Mouse (Mus musculus) liver, embryonic 14.5 days (tissue): ENCODE results near the gene Vamp2. TPM values are rescaled to one million over a fixed set of nuclear protein-coding genes. Genes with fewer than 3 reads are reported as not detected.

Experiments used
- ATAC-seq: fragments of 200-750 bp; cut with Nextera tagmentation; 2 replicates; pipeline ENCODE4 v1.8.0; 2017; ENCODE audit warnings: moderate number of reproducible peaks, mild to moderate bottlenecking, moderate library complexity; ENCODE audit not compliant: insufficient read depth
- DNase-seq, 3 experiments: peaks; one replicate each; pipeline ENCODE4 v3.0.0-alpha.2; 2012 to 2013; ENCODE audit warnings: low read depth in 3 of 3, low spot score in 3 of 3
- H3K27ac ChIP-seq: fragments of 300-500 bp; sonication (generic); 2 replicates; pipeline ENCODE4 v1.5.1; 2014; ENCODE audit warnings: moderate library complexity, mild to moderate bottlenecking, control low read depth, inconsistent platforms
- H3K27me3 ChIP-seq: fragments of 300-500 bp; sonication (generic); 2 replicates; pipeline ENCODE4 v1.6.1; 2014; ENCODE audit warnings: mild to moderate bottlenecking, low read length, moderate library complexity; ENCODE audit not compliant: control insufficient read depth, insufficient read depth
- H3K36me3 ChIP-seq: fragments of 300-500 bp; sonication (generic); replicated peaks from 2 replicates; pipeline ENCODE4 v1.6.1; 2014; ENCODE audit warnings: low read depth; ENCODE audit not compliant: control insufficient read depth, insufficient read depth
- H3K4me1 ChIP-seq, 2 experiments: fragments of 200-500 bp in 1 of 2; fragments of 300-500 bp in 1 of 2; sonication (generic) in 1 of 2; replicated peaks; 2 replicates each; pipeline ENCODE4 v1.6.1; 2012 to 2014; ENCODE audit warnings: antibody characterized with exemption in 1 of 2, inconsistent platforms in 1 of 2, low read length in 1 of 2; ENCODE audit not compliant: control insufficient read depth in 2 of 2, insufficient read depth in 2 of 2
- H3K4me2 ChIP-seq: fragments of 300-500 bp; sonication (generic); 2 replicates; pipeline ENCODE4 v1.6.1; 2014; ENCODE audit warnings: low read depth, mild to moderate bottlenecking, control low read depth, moderate library complexity
- H3K4me3 ChIP-seq, 2 experiments: fragments of 200-500 bp in 1 of 2; fragments of 300-500 bp in 1 of 2; sonication (generic) in 1 of 2; 2 replicates each; pipeline ENCODE4 v1.5.1; 2012 to 2014; ENCODE audit warnings: low read depth in 2 of 2, low read length in 2 of 2, mild to moderate bottlenecking in 2 of 2, control low read depth in 1 of 2, inconsistent platforms in 1 of 2, moderate library complexity in 1 of 2; ENCODE audit not compliant: insufficient read depth in 1 of 2
- H3K9ac ChIP-seq: fragments of 300-500 bp; sonication (generic); replicated peaks from 2 replicates; pipeline ENCODE4 v1.6.1; 2014; ENCODE audit warnings: mild to moderate bottlenecking, control low read depth, moderate library complexity
- H3K9me3 ChIP-seq: fragments of 300-500 bp; sonication (generic); 2 replicates; pipeline ENCODE4 v1.6.1; 2016; ENCODE audit warnings: low read length, mixed read lengths; ENCODE audit not compliant: control insufficient read depth
- CTCF ChIP-seq: IDR thresholded peaks from 2 replicates; pipeline ENCODE4 v1.5.1; 2016; ENCODE audit warnings: antibody characterized with exemption, low read depth, control low read depth
- EP300 ChIP-seq: IDR thresholded peaks from 2 replicates; pipeline ENCODE4 v1.6.1; 2016; ENCODE audit warnings: antibody characterized with exemption, low read depth
- WGBS: fragments of 180-500 bp; shearing (Covaris S2); extraction: QIAGEN DNeasy Blood & Tissue Kit; methylation state at CpG from one replicate; pipeline ENCODE4 v1.1.7; 2014; ENCODE audit not compliant: insufficient replicate concordance; 5-methylcytosine and 5-hydroxymethylcytosine counted together
- polyA plus RNA-seq, 2 experiments: library from polyadenylated mRNA; depleted of rRNA in 1 of 2; stranded (reverse) in 1 of 2; unstranded in 1 of 2; fragments of >200 nt; fragmentation: Nextera tagmentation in 1 of 2; extraction: Ambion mirVana in 1 of 2; gene quantifications; 2 replicates each; pipeline versions ENCODE4 v1.2.1 to v1.2.3; 2012 to 2014

The Vamp2 gene
- polyA plus RNA-seq (2012; rRNA removed), result 23.0 and 23.1 TPM in 2 replicates
- polyA plus RNA-seq (2014; fragmentation: Nextera tagmentation; extraction: Ambion mirVana), result 11.4 and 12.6 TPM in 2 replicates

- H3K4me1 ChIP-seq, result peaks cover 10 to 14% of the 10 kb centered on the region in 2 experiments
- peak within 1 kb of the TSS; percentile 33 for H3K27ac ChIP-seq
- H3K36me3 ChIP-seq, result peaks cover 10% of the 10 kb centered on the region
- TF ChIP-seq EP300 (no peak), CTCF (no peak)
- no peaks in the 10 kb centered on the region for H3K9me3 ChIP-seq
- H3K4me2 ChIP-seq, result peak within 1 kb of the TSS; percentile 93
- ATAC-seq (peak; percentile 65), DNase-seq (peak in 1 of 3 experiments; percentile 73)
- H3K4me3 ChIP-seq, result peak within 1 kb of the TSS; percentile 71 to 88
- H3K9ac ChIP-seq, result peak within 1 kb of the TSS; percentile 81
- WGBS, result under 1% methylated on average over 59 of the region's 67 CpGs
- H3K27me3 ChIP-seq, result no peaks in the 10 kb centered on the region
These were observed at the start of gene Vamp2 for GRCm38 (mm10) chr11:69088103-69088855. Gene Vamp2, plus strand, starts transcription at chr11:69088490.

DNA sequence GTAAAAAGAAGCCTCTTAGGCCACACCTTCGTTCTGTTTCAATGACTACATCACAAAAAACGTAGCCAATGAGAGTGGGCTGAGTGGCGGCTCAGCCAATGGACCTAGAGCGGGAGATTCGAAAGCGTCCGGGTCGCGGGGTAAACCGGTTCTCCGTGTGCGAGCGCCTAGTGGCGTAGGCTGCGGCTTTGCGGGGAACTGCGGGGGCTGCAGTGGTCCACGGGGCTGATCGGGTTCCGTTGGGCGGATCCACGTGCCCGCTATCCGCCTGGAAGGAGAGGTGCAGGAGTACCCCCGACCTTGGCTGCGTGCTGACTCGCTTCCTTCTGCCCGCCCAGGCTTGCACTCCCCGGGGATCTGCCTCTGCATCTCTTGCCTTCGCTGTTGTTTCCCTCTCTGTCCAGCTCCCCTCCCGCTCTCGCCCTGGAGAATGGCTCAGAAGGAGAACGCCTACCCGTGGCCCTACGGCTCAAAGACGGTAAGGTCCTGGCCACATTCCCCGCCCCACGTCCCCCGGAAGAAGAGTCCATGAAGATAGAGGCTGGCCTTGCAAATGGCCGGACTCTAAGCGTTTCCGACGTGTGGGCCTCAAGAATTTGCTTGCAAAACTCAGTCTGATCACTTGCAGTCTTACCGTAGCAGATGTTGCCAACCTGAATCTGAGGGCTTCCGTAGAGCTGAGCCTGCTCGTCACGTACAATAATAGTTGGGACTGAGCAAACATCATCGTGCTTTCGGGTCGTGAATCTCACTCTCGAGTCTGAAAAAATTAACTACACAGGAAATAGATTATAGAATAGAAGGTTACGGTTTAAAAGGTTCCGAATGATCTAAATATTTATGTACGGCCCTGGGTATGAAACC, 42.5 kb upstream of the Vamp2 start, which contains the start of gene Aurkb:
TSS of gene Aurkb (plus strand) at position 117 of the 864 bp plus-strand sequence.
- H3K27ac ChIP-seq, result peak within 1 kb of the TSS; percentile 84
- H3K9ac ChIP-seq, result peak within 1 kb of the TSS; percentile 95
- H3K36me3 ChIP-seq, result peaks cover 34% of the 10 kb centered on the region
- DNase-seq (peak; percentile 89 to 93 (median 91)), ATAC-seq (peak; percentile 77)
- H3K4me3 ChIP-seq, result peak within 1 kb of the TSS; percentile 81 to 99
- H3K27me3 ChIP-seq, result no peaks in the 10 kb centered on the region
- no peaks in the 10 kb centered on the region for H3K9me3 ChIP-seq
- peak; percentile 26; the same call in 1 of the 2 replicates for TF ChIP-seq CTCF
- TF ChIP-seq EP300, result no peak
- WGBS, result under 1% methylated on average over 53 of the region's 54 CpGs
- peak within 1 kb of the TSS; percentile 90 for H3K4me2 ChIP-seq
- H3K4me1 ChIP-seq, result peaks cover 9 to 15% of the 10 kb centered on the region in 2 experiments

- WGBS, result 7% methylated on average over 9 of the region's 9 CpGs
- H3K27ac ChIP-seq, result peak overlapping the region; percentile 84
- no peaks in the 10 kb centered on the region for H3K27me3 ChIP-seq
- no peaks in the 10 kb centered on the region for H3K9me3 ChIP-seq
- H3K9ac ChIP-seq, result peak overlapping the region; percentile 95
- peaks cover 40% of the 10 kb centered on the region for H3K36me3 ChIP-seq
- peak overlapping the region; percentile 81 to 99 for H3K4me3 ChIP-seq
- peak overlapping the region; percentile 90 for H3K4me2 ChIP-seq
- no peak for TF ChIP-seq EP300
- no peak for TF ChIP-seq CTCF
- no peak for ATAC-seq
- H3K4me1 ChIP-seq, result peaks cover 9 to 15% of the 10 kb centered on the region in 2 experiments; a peak in 3 of 4 replicates
- no peak for DNase-seq
These were observed 41.9 kb upstream of the Vamp2 start for GRCm38 (mm10) chr11:69046395-69046774.

GRCm38 (mm10) chr11:69047592-69047991, 40.7 kb upstream of the Vamp2 start:
- H3K4me1 ChIP-seq, result peaks cover 9 to 15% of the 10 kb centered on the region in 2 experiments; a peak in 3 of 4 replicates
- DNase-seq (no peak), ATAC-seq (no peak)
- TF ChIP-seq EP300, result no peak
- no peak for TF ChIP-seq CTCF
- H3K4me2 ChIP-seq, result peak overlapping the region; percentile 90
- H3K9ac ChIP-seq, result peak overlapping the region; percentile 28
- H3K36me3 ChIP-seq, result peaks cover 48% of the 10 kb centered on the region
- WGBS, result 92% methylated on average over 12 of the region's 12 CpGs
- H3K4me3 ChIP-seq, result peak overlapping the region; percentile 81 to 99
- no peaks in the 10 kb centered on the region for H3K9me3 ChIP-seq
- no peaks in the 10 kb centered on the region for H3K27me3 ChIP-seq
- H3K27ac ChIP-seq, result no peak overlapping the region
